Mouse (Mus musculus): ENCODE results near the gene Gm26602. TPM values are rescaled to one million over a fixed set of nuclear protein-coding genes. Genes with fewer than 3 reads are reported as not detected.

Gene Gm26602
- total RNA-seq, 1 experiment from 2014 or later, result 11.2 TPM

- ATAC-seq (replicated peaks; ENCODE audit: low read depth, poor library complexity, severe bottlenecking), result peak; percentile 20
Observed at GRCm38 (mm10) chr10:79914948-79915596, 4.4 kb downstream of the Gm26602 start.

GRCm38 (mm10) chr10:79916081-79916480, 5.4 kb downstream of the Gm26602 start:
- ATAC-seq (replicated peaks; ENCODE audit: low read depth, poor library complexity, severe bottlenecking), result no peak

GRCm38 (mm10) chr10:79916808-79917531, 6.3 kb downstream of the Gm26602 start, which contains the start of gene Kiss1r:
TSS of gene Kiss1r (plus strand) at chr10:79916971.
- peak; percentile 50 for ATAC-seq (replicated peaks; ENCODE audit: low read depth, poor library complexity, severe bottlenecking)

- no peak for ATAC-seq (replicated peaks; ENCODE audit: low read depth, poor library complexity, severe bottlenecking)
Observed at GRCm38 (mm10) chr10:79917532-79918100, 7.0 kb downstream of the Gm26602 start.

- no peak for ATAC-seq (replicated peaks; ENCODE audit: low read depth, poor library complexity, severe bottlenecking)
Observed at GRCm38 (mm10) chr10:79918231-79919078, 7.8 kb downstream of the Gm26602 start.

GRCm38 (mm10) chr10:79919251-79919849, 8.7 kb downstream of the Gm26602 start:
- no peak for ATAC-seq (replicated peaks; ENCODE audit: low read depth, poor library complexity, severe bottlenecking)

- ATAC-seq (replicated peaks; ENCODE audit: low read depth, poor library complexity, severe bottlenecking), result no peak
Observed at GRCm38 (mm10) chr10:79920056-79920890, 9.6 kb downstream of the Gm26602 start.

GRCm38 (mm10) chr10:79920958-79921535, 10.4 kb downstream of the Gm26602 start, which contains the start of gene R3hdm4:
TSS of gene R3hdm4 (minus strand) at chr10:79921208.
- ATAC-seq (replicated peaks; ENCODE audit: low read depth, poor library complexity, severe bottlenecking), result no peak

- no peak for ATAC-seq (replicated peaks; ENCODE audit: low read depth, poor library complexity, severe bottlenecking)
Observed at GRCm38 (mm10) chr10:79921572-79921971, 10.9 kb downstream of the Gm26602 start.

- peak; percentile 45 for ATAC-seq (replicated peaks; ENCODE audit: low read depth, poor library complexity, severe bottlenecking)
Observed at GRCm38 (mm10) chr10:79924998-79925784, 14.5 kb downstream of the Gm26602 start.

- no peak for ATAC-seq (replicated peaks; ENCODE audit: low read depth, poor library complexity, severe bottlenecking)
Observed at GRCm38 (mm10) chr10:79925785-79926490, 15.3 kb downstream of the Gm26602 start.

GRCm38 (mm10) chr10:79926491-79927323, 16.1 kb downstream of the Gm26602 start, which contains the start of gene Arid3a:
TSS of gene Arid3a (plus strand) at chr10:79927043.
- peak; percentile 61 for ATAC-seq (replicated peaks; ENCODE audit: low read depth, poor library complexity, severe bottlenecking)

- peak; percentile 26 for ATAC-seq (replicated peaks; ENCODE audit: low read depth, poor library complexity, severe bottlenecking)
Observed at GRCm38 (mm10) chr10:79927324-79928029, 16.8 kb downstream of the Gm26602 start.

- 0 out of 2 replicates have a peak, but pooled peaks have one; percentile 12 for ATAC-seq (replicated peaks; ENCODE audit: low read depth, poor library complexity, severe bottlenecking)
Observed at GRCm38 (mm10) chr10:79928030-79928694, 17.5 kb downstream of the Gm26602 start.

Measured in common myeloid progenitor, adult 5-6 weeks (primary cell).